Mouse (Mus musculus): Measurements from ENCODE around the gene Unc93a2.
"Not testable (repeated sequence)": the region's sequence is repeated elsewhere in the genome, so short reads cannot be mapped to it uniquely, and the experiment has no call there.

The Unc93a2 gene

GRCm38 (mm10) chr17:7385364-7385763, at the start of gene Unc93a2:
Gene Unc93a2, minus strand, starts transcription at chr17:7385464.
- not testable (repeated sequence) for DNase-seq

- not testable (repeated sequence) for DNase-seq
Measured at GRCm38 (mm10) chr17:7434121-7434520, 48.9 kb upstream of the Unc93a2 start.

GRCm38 (mm10) chr17:7430210-7430631, 45.0 kb upstream of the Unc93a2 start:
- peak; percentile 19 to 31 for DNase-seq

GRCm38 (mm10) chr17:7420191-7420973, 35.1 kb upstream of the Unc93a2 start:
- DNase-seq: peak in 1 of 2 experiments; percentile 6

- DNase-seq: not testable (repeated sequence)
Measured at GRCm38 (mm10) chr17:7414601-7415310, 29.5 kb upstream of the Unc93a2 start.

- DNase-seq: not testable (repeated sequence)
Measured at GRCm38 (mm10) chr17:7413336-7413735, 28.1 kb upstream of the Unc93a2 start.

- DNase-seq: not testable (repeated sequence)
Measured at GRCm38 (mm10) chr17:7399770-7400169, 14.5 kb upstream of the Unc93a2 start.

GRCm38 (mm10) chr17:7398198-7398847, 13.1 kb upstream of the Unc93a2 start:
- DNase-seq: not testable (repeated sequence)

GRCm38 (mm10) chr17:7397079-7397478, 11.8 kb upstream of the Unc93a2 start:
- DNase-seq: not testable (repeated sequence)

- DNase-seq: not testable (repeated sequence)
Measured at GRCm38 (mm10) chr17:7396288-7396687, 11.0 kb upstream of the Unc93a2 start.

GRCm38 (mm10) chr17:7395671-7396070, 10.4 kb upstream of the Unc93a2 start:
- not testable (repeated sequence) for DNase-seq

- DNase-seq: not testable (repeated sequence)
Measured at GRCm38 (mm10) chr17:7395116-7395515, 9.9 kb upstream of the Unc93a2 start.

GRCm38 (mm10) chr17:7389898-7390297, 4.6 kb upstream of the Unc93a2 start:
- not testable (repeated sequence) for DNase-seq

- not testable (repeated sequence) for DNase-seq
Measured at GRCm38 (mm10) chr17:7388958-7389356, 3.7 kb upstream of the Unc93a2 start.

GRCm38 (mm10) chr17:7388341-7388957, 3.2 kb upstream of the Unc93a2 start:
- not testable (repeated sequence) for DNase-seq

GRCm38 (mm10) chr17:7386016-7386415, 752 bp upstream of the Unc93a2 start:
- not testable (repeated sequence) for DNase-seq

- DNase-seq: not testable (repeated sequence)
Measured at GRCm38 (mm10) chr17:7383167-7384143, 1.8 kb downstream of the Unc93a2 start.

- DNase-seq: not testable (repeated sequence)
Measured at GRCm38 (mm10) chr17:7382711-7383110, 2.6 kb downstream of the Unc93a2 start.

GRCm38 (mm10) chr17:7377907-7378306, 7.4 kb downstream of the Unc93a2 start:
- DNase-seq: not testable (repeated sequence)

GRCm38 (mm10) chr17:7376951-7377700, 8.1 kb downstream of the Unc93a2 start:
- DNase-seq: not testable (repeated sequence)

- DNase-seq: not testable (repeated sequence)
Measured at GRCm38 (mm10) chr17:7371879-7372278, 13.4 kb downstream of the Unc93a2 start, which contains the start of gene Gm49630. Gene Gm49630, minus strand, starts transcription at chr17:7371979.

All from lung, postnatal 4 days (tissue).